Mouse (Mus musculus) lung, postnatal 0 days (tissue): ENCODE results near the gene Cep112.

ENCODE experiments used
- CTCF ChIP-seq: IDR thresholded peaks from 2 replicates; pipeline ENCODE4 v1.5.1; 2016; ENCODE audit warnings: antibody characterized with exemption, mild to moderate bottlenecking
- EP300 ChIP-seq: IDR thresholded peaks from 2 replicates; pipeline ENCODE4 v1.6.1; 2016; ENCODE audit warnings: antibody characterized with exemption, mild to moderate bottlenecking, control low read depth

DNA sequence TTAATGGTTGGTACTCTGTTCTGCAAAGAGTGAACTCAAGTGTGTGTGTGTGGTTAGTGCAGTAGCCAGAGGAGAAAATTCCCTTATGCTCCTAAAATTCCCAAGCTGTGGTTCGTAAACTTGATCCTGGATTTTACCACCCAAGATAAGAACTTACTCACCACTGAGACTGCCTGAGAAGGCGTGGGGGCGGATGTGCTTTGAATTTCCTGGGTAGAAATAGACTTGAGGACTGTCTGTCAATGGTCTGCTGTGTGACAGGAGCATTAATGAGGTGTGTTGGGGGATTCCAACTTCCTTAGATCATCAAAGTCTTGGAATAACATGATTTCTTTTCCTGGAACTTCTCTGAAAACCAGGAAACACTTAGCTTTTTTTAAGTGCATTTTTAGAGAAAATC, 374.7 kb downstream of the Cep112 start:
- TF ChIP-seq CTCF (no peak), EP300 (no peak)
